Mouse (Mus musculus): ENCODE data around the gene Pum1. TPM values are rescaled to one million over a fixed set of nuclear protein-coding genes. Genes with fewer than 3 reads are reported as not detected.
A peak's percentile ranks its signal among the peaks of the same experiment; 100 is the strongest.

Gene Pum1
- polyA plus RNA-seq, 1 experiment: 58.1 TPM

DNA sequence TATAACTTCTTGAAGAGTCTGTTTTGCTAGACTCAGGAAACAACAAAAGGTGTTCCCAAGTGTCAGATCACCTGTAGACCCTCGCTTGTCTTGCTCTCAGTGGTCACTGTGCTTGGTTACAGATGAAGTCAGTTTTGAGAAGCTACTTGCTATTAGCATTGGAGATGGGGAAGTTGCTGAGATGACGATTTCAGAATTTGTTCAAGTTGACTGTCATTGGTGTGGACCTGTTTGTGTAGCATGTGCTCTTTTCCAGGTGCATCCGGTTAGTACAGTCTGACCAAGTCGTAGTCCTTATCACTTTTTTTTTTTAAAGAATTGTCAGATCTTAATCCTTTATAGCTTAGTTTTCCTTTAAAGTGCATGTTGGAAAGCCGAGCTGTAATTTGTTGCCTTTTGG is 50.3 kb downstream of the Pum1 start:
- no peak for TF ChIP-seq CTCF (IDR thresholded peaks at IDR 0.05; ENCODE audit: extremely low read depth, insufficient read depth, low read length)
- TF ChIP-seq POLR2A (IDR thresholded peaks at IDR 0.05; ENCODE audit: extremely low read depth, insufficient read depth, low read length): no peak
- no peak overlapping the region for H3K27ac ChIP-seq (ENCODE audit: insufficient read depth, low read length)
- no peak overlapping the region for H3K4me3 ChIP-seq (ENCODE audit: insufficient read depth, low read length)
- H3K4me1 ChIP-seq (ENCODE audit: control insufficient read depth, insufficient read depth, low read length): peaks cover 8% of the 10 kb centered on the region

DNA sequence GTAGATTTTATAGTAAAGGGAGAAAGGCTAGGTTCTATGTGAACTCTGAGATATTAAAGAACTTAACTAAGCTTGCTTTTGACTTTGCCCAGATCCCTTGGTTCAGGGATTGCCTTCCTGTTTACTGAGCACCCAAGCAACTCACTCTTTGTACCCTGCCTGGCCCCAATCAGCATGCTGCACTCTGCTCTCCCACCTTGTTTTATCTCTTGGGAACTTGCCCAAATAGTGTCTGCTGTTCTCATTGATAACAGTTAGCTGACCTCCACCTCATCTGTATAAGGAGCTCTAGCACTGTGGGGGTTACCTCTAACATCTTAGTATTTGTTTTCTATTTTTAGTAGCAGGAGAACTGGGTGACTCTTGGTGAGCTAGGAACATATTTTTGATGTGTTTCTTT is 52.0 kb downstream of the Pum1 start:
- H3K27ac ChIP-seq (ENCODE audit: insufficient read depth, low read length): no peak overlapping the region
- no peak overlapping the region for H3K4me3 ChIP-seq (ENCODE audit: insufficient read depth, low read length)
- peaks cover 6% of the 10 kb centered on the region; the same call in 1 of the 2 replicates for H3K4me1 ChIP-seq (ENCODE audit: control insufficient read depth, insufficient read depth, low read length)
- no peak for TF ChIP-seq CTCF (IDR thresholded peaks at IDR 0.05; ENCODE audit: extremely low read depth, insufficient read depth, low read length)
- TF ChIP-seq POLR2A (IDR thresholded peaks at IDR 0.05; ENCODE audit: extremely low read depth, insufficient read depth, low read length): no peak

DNA sequence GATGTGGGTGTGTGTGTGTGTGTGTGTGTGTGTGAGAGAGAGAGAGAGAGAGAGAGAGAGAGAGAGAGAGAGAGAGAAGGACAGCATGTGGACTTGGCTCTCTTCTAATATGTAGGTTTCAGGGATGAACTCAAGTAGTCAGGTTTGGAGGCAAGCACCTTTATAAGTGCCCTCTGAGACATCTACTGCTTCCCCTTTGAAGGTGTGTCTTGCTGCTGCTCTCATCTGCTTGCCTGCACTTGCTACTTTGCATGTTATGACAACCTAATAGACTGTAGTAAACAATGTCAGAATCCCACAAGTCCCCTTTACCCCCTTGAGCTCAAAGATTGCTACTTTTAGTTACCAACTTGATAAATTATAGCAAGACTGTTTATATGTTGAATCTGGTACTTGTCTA is 52.5 kb downstream of the Pum1 start:
- no peak for TF ChIP-seq POLR2A (IDR thresholded peaks at IDR 0.05; ENCODE audit: extremely low read depth, insufficient read depth, low read length)
- no peak for TF ChIP-seq CTCF (IDR thresholded peaks at IDR 0.05; ENCODE audit: extremely low read depth, insufficient read depth, low read length)
- H3K27ac ChIP-seq (ENCODE audit: insufficient read depth, low read length): no peak overlapping the region
- peaks cover 6% of the 10 kb centered on the region; the same call in 1 of the 2 replicates for H3K4me1 ChIP-seq (ENCODE audit: control insufficient read depth, insufficient read depth, low read length)
- no peak overlapping the region for H3K4me3 ChIP-seq (ENCODE audit: insufficient read depth, low read length)

DNA sequence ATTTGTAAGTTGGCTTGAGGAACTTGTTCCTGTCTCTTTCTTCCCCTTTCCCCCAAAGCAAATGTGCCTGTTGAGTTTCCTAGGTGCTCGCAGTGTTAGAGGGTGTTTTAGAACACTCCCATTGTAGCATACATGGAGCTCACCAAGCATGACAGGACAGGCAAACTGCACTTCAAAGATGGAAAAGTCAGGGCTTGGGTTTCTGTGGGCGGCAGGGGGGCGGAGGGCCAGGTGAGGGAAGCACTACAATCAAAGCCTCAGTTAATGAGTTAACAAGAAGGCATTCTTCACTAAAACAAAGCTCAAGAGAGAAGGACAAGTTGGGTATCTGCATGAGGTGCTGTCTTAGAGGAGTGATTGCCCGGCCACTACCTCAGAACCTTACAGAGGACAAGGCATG is 56.2 kb downstream of the Pum1 start:
- H3K4me3 ChIP-seq (ENCODE audit: insufficient read depth, low read length): no peak overlapping the region
- peaks cover 13% of the 10 kb centered on the region for H3K4me1 ChIP-seq (ENCODE audit: control insufficient read depth, insufficient read depth, low read length)
- TF ChIP-seq POLR2A (IDR thresholded peaks at IDR 0.05; ENCODE audit: extremely low read depth, insufficient read depth, low read length) (no peak), CTCF (IDR thresholded peaks at IDR 0.05; ENCODE audit: extremely low read depth, insufficient read depth, low read length) (no peak)
- H3K27ac ChIP-seq (ENCODE audit: insufficient read depth, low read length): no peak overlapping the region

DNA sequence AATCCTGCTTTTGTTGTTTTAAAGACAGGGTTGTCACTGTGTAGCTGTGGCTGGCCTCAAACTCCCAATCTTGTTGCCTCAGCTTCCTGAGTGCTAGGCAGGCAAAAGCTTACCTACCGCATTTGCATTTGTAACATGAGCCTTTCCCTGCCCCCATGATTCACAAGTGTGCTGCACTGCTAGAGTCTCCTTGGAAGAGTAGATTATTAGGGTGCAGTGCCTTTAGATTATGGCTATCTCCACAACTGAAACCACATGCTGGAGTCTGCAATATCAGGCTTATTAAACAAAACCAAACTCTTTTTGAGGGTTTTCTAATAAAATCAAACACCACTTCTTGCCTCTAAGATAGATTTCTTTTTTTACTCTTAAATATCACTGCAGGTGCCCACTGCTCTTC is 59.5 kb downstream of the Pum1 start:
- Histone ChIP-seq H3K4me3 (ENCODE audit: insufficient read depth, low read length) (no peak overlapping the region), H3K4me1 (ENCODE audit: control insufficient read depth, insufficient read depth, low read length) (peaks cover 12% of the 10 kb centered on the region), H3K27ac (ENCODE audit: insufficient read depth, low read length) (no peak overlapping the region)
- TF ChIP-seq POLR2A (IDR thresholded peaks at IDR 0.05; ENCODE audit: extremely low read depth, insufficient read depth, low read length) (no peak), CTCF (IDR thresholded peaks at IDR 0.05; ENCODE audit: extremely low read depth, insufficient read depth, low read length) (no peak)

DNA sequence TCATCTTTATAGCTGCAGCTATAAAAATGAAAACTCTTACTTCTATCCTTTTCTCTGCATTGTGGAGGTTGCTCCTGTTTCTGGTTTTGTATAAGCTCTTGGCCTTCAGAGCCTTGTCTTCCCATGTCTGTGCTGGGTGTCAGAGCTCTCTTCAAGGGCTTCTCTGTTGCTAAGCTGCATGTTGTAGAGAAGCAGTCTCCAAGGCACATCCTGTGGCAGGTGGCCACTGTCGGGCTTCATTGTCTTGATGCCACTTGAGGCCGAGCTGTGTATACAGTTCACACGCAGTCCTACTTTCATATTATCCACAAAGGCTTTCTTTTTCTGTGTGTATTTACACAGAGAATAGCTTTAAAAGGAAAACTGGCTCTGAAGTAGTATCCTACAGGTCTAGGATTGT is 63.0 kb downstream of the Pum1 start:
- peaks cover 9% of the 10 kb centered on the region for H3K4me1 ChIP-seq (ENCODE audit: control insufficient read depth, insufficient read depth, low read length)
- no peak for TF ChIP-seq POLR2A (IDR thresholded peaks at IDR 0.05; ENCODE audit: extremely low read depth, insufficient read depth, low read length)
- TF ChIP-seq CTCF (IDR thresholded peaks at IDR 0.05; ENCODE audit: extremely low read depth, insufficient read depth, low read length): no peak
- H3K27ac ChIP-seq (ENCODE audit: insufficient read depth, low read length): no peak overlapping the region
- H3K4me3 ChIP-seq (ENCODE audit: insufficient read depth, low read length): no peak overlapping the region

DNA sequence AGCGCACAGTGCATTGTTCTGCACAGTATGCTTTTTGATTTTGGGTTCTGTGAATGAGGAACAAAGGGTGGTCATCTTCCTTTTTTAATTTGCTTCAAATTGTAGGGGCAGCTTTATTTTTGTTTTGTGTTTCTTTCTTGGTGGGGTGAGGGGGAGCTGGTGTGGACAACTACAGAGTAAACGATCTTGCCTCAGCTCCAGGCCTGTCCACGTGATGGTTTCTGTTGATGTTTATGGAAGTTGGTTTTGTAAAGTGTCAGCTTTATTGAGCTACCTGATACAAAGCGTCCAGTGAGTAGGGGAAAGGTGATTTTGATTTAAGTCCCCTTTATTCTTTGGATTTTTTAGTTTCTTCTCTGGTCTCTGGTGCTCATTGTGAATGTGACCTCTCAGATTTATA is 72.8 kb downstream of the Pum1 start:
- Histone ChIP-seq H3K4me3 (ENCODE audit: insufficient read depth, low read length) (no peak overlapping the region), H3K4me1 (ENCODE audit: control insufficient read depth, insufficient read depth, low read length) (0 out of 2 replicates have a peak, but pooled peaks cover 2% of the 10 kb centered on the region), H3K27ac (ENCODE audit: insufficient read depth, low read length) (no peak overlapping the region)
- TF ChIP-seq POLR2A (IDR thresholded peaks at IDR 0.05; ENCODE audit: extremely low read depth, insufficient read depth, low read length) (no peak), CTCF (IDR thresholded peaks at IDR 0.05; ENCODE audit: extremely low read depth, insufficient read depth, low read length) (no peak)

DNA sequence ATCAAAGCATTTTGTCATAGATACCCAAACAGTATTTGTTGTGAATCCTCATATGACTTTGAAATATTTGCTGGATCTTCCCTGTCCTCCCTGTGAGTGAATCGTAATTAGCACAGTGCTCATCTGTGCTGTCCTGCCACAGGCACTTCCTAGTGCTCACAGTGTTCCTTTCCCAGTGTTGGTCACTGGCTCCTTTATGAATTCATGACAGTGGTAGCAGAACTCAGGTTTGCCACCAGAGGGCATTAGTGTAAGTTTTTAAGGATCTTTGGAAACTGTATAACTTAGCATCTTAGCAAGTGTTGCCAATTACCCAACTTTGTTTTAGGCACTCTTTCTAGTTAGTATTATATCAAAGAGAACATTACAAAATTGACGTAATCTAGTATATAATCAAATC is 75.4 kb downstream of the Pum1 start:
- TF ChIP-seq POLR2A (IDR thresholded peaks at IDR 0.05; ENCODE audit: extremely low read depth, insufficient read depth, low read length) (no peak), CTCF (IDR thresholded peaks at IDR 0.05; ENCODE audit: extremely low read depth, insufficient read depth, low read length) (peak; percentile 46)
- no peak overlapping the region for H3K27ac ChIP-seq (ENCODE audit: insufficient read depth, low read length)
- H3K4me3 ChIP-seq (ENCODE audit: insufficient read depth, low read length): no peak overlapping the region
- H3K4me1 ChIP-seq (ENCODE audit: control insufficient read depth, insufficient read depth, low read length): peaks cover under 1% of the 10 kb centered on the region; the same call in 1 of the 2 replicates

DNA sequence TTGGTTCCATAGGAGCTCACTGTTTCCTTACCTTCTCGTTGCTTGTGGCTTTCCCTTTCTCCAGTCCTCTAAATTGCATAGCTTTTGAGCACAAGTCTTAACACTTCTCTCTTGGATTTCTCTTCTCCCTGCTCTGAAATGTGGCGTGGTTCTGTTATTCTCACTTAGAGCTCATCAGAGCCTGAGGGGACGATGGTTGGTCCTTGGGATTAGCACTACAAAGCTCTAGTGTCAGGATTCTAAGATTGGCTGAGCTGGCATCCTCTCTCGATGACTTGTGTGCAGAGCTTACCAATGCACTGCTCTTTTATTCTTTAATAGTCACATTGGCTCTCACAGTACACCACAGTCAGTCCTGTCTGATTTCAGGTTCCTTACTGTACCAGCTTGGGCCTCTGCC is 80.9 kb downstream of the Pum1 start:
- no peak overlapping the region for H3K4me3 ChIP-seq (ENCODE audit: insufficient read depth, low read length)
- H3K27ac ChIP-seq (ENCODE audit: insufficient read depth, low read length): peak overlapping the region; percentile 76; the same call in 1 of the 2 replicates
- no peak for TF ChIP-seq CTCF (IDR thresholded peaks at IDR 0.05; ENCODE audit: extremely low read depth, insufficient read depth, low read length)
- TF ChIP-seq POLR2A (IDR thresholded peaks at IDR 0.05; ENCODE audit: extremely low read depth, insufficient read depth, low read length): no peak
- H3K4me1 ChIP-seq (ENCODE audit: control insufficient read depth, insufficient read depth, low read length): peaks cover 16% of the 10 kb centered on the region

DNA sequence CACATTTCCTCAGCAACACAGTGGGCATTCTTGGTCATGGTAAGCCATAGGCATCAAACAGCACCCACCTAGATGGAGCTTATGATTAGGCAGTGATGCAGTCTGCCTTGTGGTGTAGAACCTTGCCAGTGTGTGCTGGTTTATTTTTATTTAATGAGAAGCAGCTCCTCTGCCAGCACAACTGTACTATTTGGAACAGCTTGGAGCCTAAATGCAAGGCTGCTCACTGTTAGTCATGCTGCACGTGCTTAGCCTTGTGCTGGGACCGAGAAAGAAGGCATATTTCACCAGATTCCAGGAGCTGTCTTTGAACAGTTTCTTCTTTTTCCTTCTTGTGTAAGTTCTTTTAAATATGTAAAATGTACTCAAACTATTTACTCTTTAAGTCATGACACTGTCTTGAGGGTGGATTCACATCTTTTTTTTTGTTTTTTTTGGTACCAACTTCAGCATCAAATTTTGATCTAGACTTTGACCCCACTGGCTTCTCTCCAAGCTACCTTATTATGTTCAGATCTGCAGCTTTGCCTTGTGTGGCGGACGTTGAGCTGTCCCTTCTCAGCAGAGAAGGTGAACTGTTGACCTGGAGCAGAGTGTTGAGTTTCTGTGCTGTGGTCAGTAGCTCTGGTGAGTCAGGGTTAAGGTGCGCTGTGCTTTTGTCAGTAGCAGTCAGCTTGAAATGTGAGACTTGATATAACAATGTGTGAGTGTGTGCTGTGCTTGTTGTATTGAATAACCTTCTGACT is 82.6 kb downstream of the Pum1 start:
- H3K27ac ChIP-seq (ENCODE audit: insufficient read depth, low read length): peak overlapping the region; percentile 51
- no peak overlapping the region for H3K4me3 ChIP-seq (ENCODE audit: insufficient read depth, low read length)
- TF ChIP-seq CTCF (IDR thresholded peaks at IDR 0.05; ENCODE audit: extremely low read depth, insufficient read depth, low read length) (no peak), POLR2A (IDR thresholded peaks at IDR 0.05; ENCODE audit: extremely low read depth, insufficient read depth, low read length) (no peak)
- H3K4me1 ChIP-seq (ENCODE audit: control insufficient read depth, insufficient read depth, low read length): peaks cover 16% of the 10 kb centered on the region
